Mouse (Mus musculus): Measurements from ENCODE around the gene Rab10. TPM values are rescaled to one million over a fixed set of nuclear protein-coding genes. Genes with fewer than 3 reads are reported as not detected.

Rab10 gene
- total RNA-seq, 2 experiments from 2014 or later, result 199 to 202 TPM

GRCm38 (mm10) chr12:3237799-3238198 is 72.0 kb downstream of the Rab10 start:
- no peak for DNase-seq (ENCODE audit: low spot score in 2 of 2)

GRCm38 (mm10) chr12:3236831-3237681 is 72.7 kb downstream of the Rab10 start:
- DNase-seq (ENCODE audit: low spot score in 2 of 2), result no peak

GRCm38 (mm10) chr12:3236163-3236641 is 73.6 kb downstream of the Rab10 start:
- DNase-seq (ENCODE audit: low spot score in 2 of 2), result no peak

GRCm38 (mm10) chr12:3235646-3236161 is 74.1 kb downstream of the Rab10 start:
- peak; percentile 97 to 99 for DNase-seq (ENCODE audit: low spot score in 2 of 2)

- DNase-seq (ENCODE audit: low spot score in 2 of 2), result peak; percentile 91 to 99
These were observed 74.6 kb downstream of the Rab10 start for GRCm38 (mm10) chr12:3235124-3235631.

GRCm38 (mm10) chr12:3234061-3234460 is 75.7 kb downstream of the Rab10 start:
- no peak for DNase-seq (ENCODE audit: low spot score in 2 of 2)

GRCm38 (mm10) chr12:3223352-3223751 is 86.4 kb downstream of the Rab10 start:
- DNase-seq (ENCODE audit: low spot score in 2 of 2), result no peak

GRCm38 (mm10) chr12:3210181-3210580 is 99.6 kb downstream of the Rab10 start:
- DNase-seq (ENCODE audit: low spot score in 2 of 2), result no peak

GRCm38 (mm10) chr12:3209163-3209562 is 100.6 kb downstream of the Rab10 start:
- peak in 1 of 2 experiments; percentile 16 for DNase-seq (ENCODE audit: low spot score in 2 of 2)

Other genes starting within 250 kb of the Rab10 start
- 100 to 1,000 TPM; 189 to 193 TPM for gene Kif3c, start 55.2 kb upstream of the Rab10 start, total RNA-seq (2021)
- 10 to 100 TPM; 27.1 to 28.1 TPM for gene Asxl2, start 116.9 kb upstream of the Rab10 start, total RNA-seq (2021)